Mouse (Mus musculus) mouse trophoblast stem cell (cell line): ENCODE measurements around the gene Gucy1b2.

ENCODE experiments used
- in situ Hi-C, 2 experiments: fragments of 300-500 bp; cut with MseI, MboI; formaldehyde crosslinking; loops; 2 replicates in 1 of 2; 3 replicates in 1 of 2; pipeline ENCODE4 v1.15.1; 2025

Gucy1b2 gene

DNA sequence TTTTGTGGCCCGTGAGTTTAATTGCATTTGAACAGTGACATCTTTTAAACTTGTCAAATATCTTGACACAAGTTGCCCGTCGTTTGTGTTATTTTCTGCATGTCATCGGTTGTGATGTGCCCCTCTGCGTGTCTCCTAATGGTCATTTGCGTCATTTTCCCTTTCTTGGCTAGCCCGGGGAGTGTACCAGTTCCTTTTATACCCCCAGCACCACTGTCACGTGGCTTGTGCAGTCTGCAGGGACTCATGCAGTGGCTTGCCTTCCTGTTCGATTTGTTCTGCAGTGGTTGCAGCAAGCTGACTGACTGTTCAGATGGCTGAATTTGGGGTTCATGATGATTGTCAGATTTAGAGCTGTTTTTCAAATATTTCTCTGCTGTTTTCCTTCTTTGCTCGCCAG lies 82.1 kb downstream of the Gucy1b2 start:
- in situ Hi-C loops: no loop called here

DNA sequence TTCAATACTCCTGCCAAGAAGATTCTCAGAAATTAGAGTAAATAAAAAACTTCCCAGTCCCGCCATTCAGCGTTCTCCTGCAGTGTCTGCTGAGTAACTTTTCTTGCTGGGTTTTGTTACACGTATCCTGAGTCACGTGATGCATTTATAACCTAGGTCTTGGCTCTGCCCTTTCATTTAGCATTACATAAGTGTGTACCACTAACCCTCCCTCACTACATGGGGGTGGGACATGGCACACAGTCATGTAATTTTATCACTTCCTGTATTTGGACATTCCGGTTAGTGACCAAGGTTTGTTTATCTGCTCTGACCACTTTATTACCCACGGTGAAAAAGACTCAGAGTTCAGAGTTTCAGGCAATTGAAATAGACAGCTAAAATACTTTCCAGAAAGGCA lies 85.3 kb downstream of the Gucy1b2 start:
- in situ Hi-C loops: no loop called here

DNA sequence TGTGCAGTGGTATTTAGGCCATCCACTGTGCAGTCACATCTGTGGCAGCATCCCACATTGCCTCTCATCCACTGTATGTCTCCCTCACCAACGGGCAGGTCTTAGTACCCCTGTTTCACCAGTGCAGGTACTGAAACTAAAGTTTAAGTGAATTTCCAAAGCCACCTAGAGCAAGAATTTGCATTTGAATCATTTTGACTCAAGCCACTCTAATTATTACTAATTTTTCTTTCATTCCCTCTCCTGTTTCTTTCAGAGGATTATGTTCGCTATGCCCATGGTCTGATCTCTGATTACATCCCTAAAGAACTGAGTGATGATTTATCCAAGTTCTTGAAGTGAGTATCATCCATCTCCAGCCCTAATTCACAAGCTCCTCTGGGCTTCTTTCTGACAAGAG lies 92.3 kb downstream of the Gucy1b2 start:
- in situ Hi-C loops: no loop called here

DNA sequence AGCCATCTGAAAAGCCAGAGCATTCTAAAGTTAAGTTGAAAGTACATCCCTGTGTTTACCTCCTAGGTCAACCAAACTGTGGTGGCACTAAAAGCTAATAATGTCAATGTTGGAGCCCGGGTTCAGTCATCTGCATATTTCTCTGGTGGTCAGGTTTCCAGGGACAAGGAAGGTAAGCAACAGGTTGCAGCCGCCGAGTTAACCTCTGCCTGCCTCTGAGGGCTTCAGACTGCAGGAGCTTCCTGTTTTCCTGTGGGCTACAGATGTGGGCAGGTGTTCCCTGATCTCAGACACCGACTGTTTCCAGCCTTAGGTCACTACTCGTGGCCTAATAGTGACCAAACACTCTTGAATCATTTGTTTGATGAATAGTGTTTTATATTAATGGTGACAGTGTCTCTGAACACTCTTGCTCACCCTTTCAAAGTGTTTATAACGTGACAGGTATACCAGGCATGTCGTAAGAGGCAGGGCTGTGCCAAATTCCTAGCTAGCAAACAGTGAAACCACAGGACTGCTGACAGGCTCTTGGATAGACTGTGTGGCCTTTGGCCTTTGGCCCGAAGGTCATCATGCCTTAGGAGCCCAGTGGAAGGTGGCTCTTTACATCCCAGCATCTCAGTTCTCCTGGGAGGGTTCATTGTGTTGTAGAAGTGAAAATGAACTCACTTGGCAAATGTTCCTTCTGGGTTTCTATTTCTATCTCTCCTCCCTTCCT lies 94.7 kb downstream of the Gucy1b2 start:
- in situ Hi-C loops: no loop called here

DNA sequence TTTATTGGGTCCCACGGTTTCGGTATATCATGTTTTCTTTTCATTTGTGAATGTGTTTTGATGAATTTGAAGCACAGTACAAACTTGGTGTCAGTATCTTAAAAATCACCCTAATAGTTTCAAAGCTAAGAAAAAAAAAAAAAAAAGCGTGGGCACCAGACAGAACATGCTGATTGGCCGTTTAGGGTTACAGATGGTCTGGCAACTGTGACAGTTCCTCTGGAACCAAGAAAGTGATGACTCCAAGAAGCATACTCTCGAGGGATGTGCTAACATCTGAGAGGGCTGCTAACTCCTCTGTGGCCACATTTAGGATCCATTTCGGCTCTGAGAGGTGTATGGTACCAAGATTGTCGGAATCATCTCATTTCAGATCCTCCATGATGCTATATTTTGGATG lies 100.9 kb downstream of the Gucy1b2 start:
- in situ Hi-C loops: no loop called here

DNA sequence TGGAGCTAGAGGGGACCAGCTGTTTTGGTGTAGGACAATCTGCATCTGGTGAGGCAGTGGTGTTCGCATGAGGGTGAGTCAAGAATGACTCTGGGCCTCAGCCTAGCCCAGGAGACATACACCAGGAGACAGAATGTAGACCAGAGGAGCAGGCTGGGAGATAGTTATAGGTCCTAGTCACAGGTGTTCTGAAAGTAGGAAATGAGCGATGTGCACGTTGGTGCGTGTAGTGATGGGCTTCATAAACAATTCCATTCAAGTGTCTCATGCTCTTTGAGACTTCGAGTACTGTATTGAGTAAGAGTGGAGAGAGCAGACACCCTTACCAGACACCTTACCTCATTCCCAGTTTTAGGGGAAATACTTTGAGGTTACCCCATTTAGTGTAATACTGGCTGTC lies 102.3 kb downstream of the Gucy1b2 start:
- in situ Hi-C loops: no loop called here

DNA sequence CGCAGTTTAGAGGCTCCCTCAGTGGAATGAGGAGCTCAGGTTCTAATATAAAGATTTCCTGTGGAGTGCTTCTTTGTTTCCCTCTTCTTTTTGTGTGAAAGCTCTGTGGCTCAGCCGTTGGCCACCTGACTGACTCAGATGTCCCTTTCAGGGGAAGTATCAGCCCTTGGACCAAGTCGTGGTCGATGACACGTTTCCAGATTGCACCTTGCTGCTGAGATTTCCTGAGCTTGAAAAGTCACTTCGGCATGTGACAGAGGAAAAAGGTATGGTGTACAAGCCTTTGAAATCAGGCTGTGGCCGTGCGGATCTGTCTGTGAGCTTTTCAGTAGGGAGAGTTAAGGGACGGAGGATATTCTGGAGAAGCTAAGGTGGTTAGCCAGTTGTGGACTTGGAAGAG lies 102.7 kb downstream of the Gucy1b2 start:
- in situ Hi-C loops: no loop called here

DNA sequence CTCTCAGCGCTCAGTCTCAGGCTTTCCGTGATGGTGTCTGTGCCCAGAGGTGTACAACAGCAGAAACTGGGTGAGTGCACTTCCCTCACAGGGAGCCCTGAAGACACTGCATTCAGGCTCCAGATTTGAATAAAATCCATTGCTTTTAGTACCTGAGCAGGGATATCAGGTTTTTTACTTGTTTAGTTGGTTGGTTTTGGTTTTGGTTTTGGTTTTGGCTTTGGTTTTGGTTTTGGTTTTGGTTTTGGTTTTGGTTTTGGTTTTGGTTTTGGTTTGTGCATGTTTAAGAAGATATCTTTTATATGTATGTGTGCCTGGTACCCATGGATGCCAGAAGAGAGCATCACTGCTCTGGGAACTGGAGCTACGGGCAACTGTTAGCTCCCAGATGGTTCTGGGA lies 105.2 kb downstream of the Gucy1b2 start:
- in situ Hi-C loops: no loop called here

DNA sequence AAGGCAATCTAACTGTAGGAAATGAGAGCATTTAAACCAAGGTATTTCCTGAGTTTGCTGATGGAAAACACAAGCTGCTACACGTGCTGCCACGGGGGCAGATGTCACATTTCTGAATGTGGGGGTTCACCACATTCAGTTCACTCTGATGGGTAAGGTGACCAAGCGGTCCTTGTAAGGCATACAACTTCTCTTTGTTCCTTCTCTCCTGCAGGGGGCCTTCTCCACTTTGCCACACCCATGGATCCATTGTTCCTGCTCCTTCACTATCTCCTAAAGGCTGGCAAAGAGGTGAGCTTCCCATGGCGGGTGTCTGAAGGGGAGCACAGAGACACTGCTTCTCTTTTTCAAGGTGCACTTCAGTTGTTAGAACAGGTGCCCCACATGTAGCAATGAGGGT lies 105.9 kb downstream of the Gucy1b2 start:
- in situ Hi-C loops: no loop called here

DNA sequence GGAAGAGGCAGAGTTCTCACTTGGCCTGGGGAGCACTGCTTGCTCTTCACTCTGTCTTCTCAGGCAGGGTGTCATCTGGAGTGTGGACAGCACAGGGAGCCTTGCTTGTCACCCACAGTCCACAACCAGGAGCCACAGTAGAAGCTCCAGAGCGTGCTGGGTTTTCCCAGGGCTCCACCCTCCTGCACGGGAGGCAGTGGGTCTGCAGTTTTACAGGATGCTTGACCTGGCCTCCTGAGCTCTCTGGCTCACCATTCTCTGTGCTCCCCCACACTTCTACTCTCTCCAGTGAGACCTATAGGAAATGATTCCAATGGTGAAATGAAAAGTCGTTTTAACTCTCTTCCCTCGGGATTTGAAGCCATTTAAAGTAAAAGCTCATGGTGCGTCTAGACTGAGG lies 106.3 kb downstream of the Gucy1b2 start:
- in situ Hi-C loops: no loop called here

DNA sequence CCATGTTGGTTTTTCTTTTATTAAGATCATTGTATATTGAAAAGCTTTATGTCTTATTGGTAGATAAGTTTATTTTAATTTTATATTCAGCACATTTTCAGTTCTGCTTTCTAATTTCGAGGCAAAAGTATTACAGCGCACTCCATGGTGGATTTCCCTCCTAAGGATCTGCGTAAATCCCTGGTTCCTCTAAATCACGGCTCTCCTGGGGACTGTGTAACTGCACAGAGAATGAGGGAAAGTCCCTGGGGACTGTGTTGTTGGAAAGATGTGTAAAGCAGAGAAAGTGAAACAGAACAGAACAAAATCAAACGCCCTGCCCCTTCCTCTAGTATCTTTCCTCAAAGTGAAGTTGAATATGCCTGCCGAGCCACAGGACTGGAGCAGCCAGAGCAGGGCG lies 109.0 kb downstream of the Gucy1b2 start:
- in situ Hi-C loops: no loop called here

DNA sequence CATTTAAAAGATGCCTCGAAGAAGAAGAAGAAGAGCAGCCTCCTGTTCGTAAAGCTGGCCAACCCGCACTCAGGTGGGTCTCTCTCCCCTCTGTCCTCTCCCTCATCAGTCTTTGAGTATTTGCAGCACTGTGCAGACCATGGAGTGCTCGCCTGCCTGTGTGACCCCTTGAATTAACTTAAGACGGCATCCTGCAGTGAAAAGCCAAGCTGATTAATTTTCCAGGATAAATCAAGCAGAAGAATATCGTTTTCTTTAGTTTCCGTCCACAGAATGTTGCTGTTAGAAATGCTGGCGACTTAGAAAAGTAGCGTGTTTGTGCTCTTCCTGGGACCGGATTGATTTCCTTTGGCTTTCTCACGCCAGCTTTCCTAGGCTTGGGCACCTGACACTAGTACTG lies 109.5 kb downstream of the Gucy1b2 start:
- in situ Hi-C loops: no loop called here
